ENCODE assay signal across 16 mouse cellular contexts in the genomic region with DNA sequence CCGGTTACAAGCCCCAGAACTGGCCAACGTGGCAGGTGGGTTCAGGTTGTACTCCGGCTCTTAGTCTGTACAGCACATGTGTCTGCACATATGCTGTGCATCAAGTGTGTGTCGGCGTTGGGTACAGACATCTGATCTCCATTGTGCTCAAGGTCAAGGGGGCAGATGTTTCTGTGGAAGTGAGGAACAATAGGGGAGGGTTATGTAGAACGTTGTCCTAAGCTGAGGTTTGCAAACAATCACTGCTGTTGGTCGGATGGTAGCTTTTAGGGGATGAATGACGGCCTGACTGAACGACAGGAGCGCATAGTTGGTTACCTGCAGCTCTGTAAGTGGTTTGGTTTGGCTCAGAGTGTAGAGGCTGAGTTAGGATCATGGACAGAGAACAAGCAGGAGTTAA.
"Had no signal": no experiment of that assay in that cellular context is flagged by ENCODE, and none has a peak within 500 bp of the region (broad histone marks: within the 10 kb centered on the region; RNA-seq: fewer than 3 reads in every experiment).

No protein-coding gene starts in this region.

- H3K9ac ChIP-seq: neural tube, embryonic 13.5 days; neural tube, embryonic 15.5 days; stomach, embryonic 15.5 days had no signal

- H3K27me3 ChIP-seq: neural tube, embryonic 13.5 days; neural tube, embryonic 15.5 days; stomach, embryonic 15.5 days had no signal

- H3K9me3 ChIP-seq: neural tube, embryonic 13.5 days; neural tube, embryonic 15.5 days; stomach, embryonic 15.5 days had no signal

- DNase-seq: retina, postnatal 1 day; right cerebral cortex, adult 18-20 months; right cerebral cortex, postnatal 14 days; right cerebral cortex, postnatal 25 days; right cerebral cortex, postnatal 4 days; spleen, adult 18-20 months; thymus, adult 18-20 months; thymus, adult 2 months; thymus, postnatal 14 days; thymus, postnatal 25 days; thymus, postnatal 36 days; thymus, postnatal 4 days had no signal

- H3K4me2 ChIP-seq: neural tube, embryonic 13.5 days; neural tube, embryonic 15.5 days; stomach, embryonic 15.5 days had no signal

- H3K4me3 ChIP-seq: neural tube, embryonic 13.5 days; neural tube, embryonic 15.5 days; stomach, embryonic 15.5 days had no signal

- H3K4me1 ChIP-seq: neural tube, embryonic 13.5 days; neural tube, embryonic 15.5 days; stomach, embryonic 15.5 days had no signal

- H3K27ac ChIP-seq: neural tube, embryonic 13.5 days; neural tube, embryonic 15.5 days; stomach, embryonic 15.5 days; stomach, postnatal 0 days had no signal
